Mouse (Mus musculus) bone marrow macrophage, adult 2 months (primary cell): Measurements from ENCODE around the gene Nrgn.

Experiments
- CTCF ChIP-seq: IDR thresholded peaks from 2 replicates; pipeline ENCODE4 v1.5.1; 2012; ENCODE audit warnings: low read depth, mild to moderate bottlenecking, low read length, moderate library complexity
- POLR2A ChIP-seq: IDR thresholded peaks from 2 replicates; pipeline ENCODE4 v1.6.1; 2012; ENCODE audit warnings: mild to moderate bottlenecking, low read depth, low read length, borderline replicate concordance

- TF ChIP-seq CTCF, result no peak
- no peak for TF ChIP-seq POLR2A
These were observed 34.0 kb upstream of the Nrgn start for GRCm38 (mm10) chr9:37586718-37587117.
